Mouse (Mus musculus) hindbrain, embryonic 11.5 days (tissue): ENCODE measurements around the gene Hapln4. TPM values are rescaled to one million over a fixed set of nuclear protein-coding genes. Genes with fewer than 3 reads are reported as not detected.

Source experiments
- ATAC-seq: fragments of 200-750 bp; cut with Nextera tagmentation; 2 replicates; pipeline ENCODE4 v1.8.0; 2017; ENCODE audit warnings: mild to moderate bottlenecking, moderate TSS enrichment, moderate library complexity; ENCODE audit not compliant: low FRiP score
- DNase-seq: peaks from one replicate; pipeline ENCODE4 v3.0.0-alpha.2; 2015; ENCODE audit warnings: low spot score
- H3K27ac ChIP-seq: fragments of 300-500 bp; sonication (generic); 2 replicates; pipeline ENCODE4 v1.5.1; 2014; ENCODE audit warnings: mild to moderate bottlenecking, low read depth, low read length
- H3K27me3 ChIP-seq: fragments of 300-500 bp; sonication (generic); 2 replicates; pipeline ENCODE4 v1.6.1; 2014; ENCODE audit warnings: mild to moderate bottlenecking, low read length, moderate library complexity, mixed read lengths; ENCODE audit not compliant: control insufficient read depth, insufficient read depth
- H3K36me3 ChIP-seq: fragments of 300-500 bp; sonication (generic); 2 replicates; pipeline ENCODE4 v1.6.1; 2014; ENCODE audit warnings: mild to moderate bottlenecking, low read length, moderate library complexity, mixed read lengths; ENCODE audit not compliant: control insufficient read depth, insufficient read depth
- H3K4me1 ChIP-seq: fragments of 300-500 bp; sonication (generic); replicated peaks from 2 replicates; pipeline ENCODE4 v1.6.1; 2014; ENCODE audit warnings: low read length, mixed read lengths; ENCODE audit not compliant: control insufficient read depth, insufficient read depth
- H3K4me2 ChIP-seq: fragments of 300-500 bp; sonication (generic); replicated peaks from 2 replicates; pipeline ENCODE4 v1.6.1; 2014; ENCODE audit warnings: mild to moderate bottlenecking, low read depth, low read length
- H3K4me3 ChIP-seq: fragments of 300-500 bp; sonication (generic); 2 replicates; pipeline ENCODE4 v1.5.1; 2014; ENCODE audit warnings: low read depth, low read length
- H3K9ac ChIP-seq: fragments of 300-500 bp; sonication (generic); 2 replicates; pipeline ENCODE4 v1.6.1; 2014; ENCODE audit warnings: low read depth, low read length
- H3K9me3 ChIP-seq: fragments of 300-500 bp; sonication (generic); 2 replicates; pipeline ENCODE4 v1.6.1; 2016; ENCODE audit warnings: low read length; ENCODE audit not compliant: control insufficient read depth
- WGBS: fragments of 180-500 bp; shearing (Covaris S2); extraction: QIAGEN DNeasy Blood & Tissue Kit; methylation state at CpG from one replicate; pipeline ENCODE4 v1.1.7; 2014; 5-methylcytosine and 5-hydroxymethylcytosine counted together
- polyA plus RNA-seq: library from polyadenylated mRNA; unstranded; fragments of >200 nt; fragmentation: Nextera tagmentation; extraction: Ambion mirVana; gene quantifications from 2 replicates; pipeline ENCODE4 v1.2.1, GENCODE M21; 2014

Gene Hapln4
- polyA plus RNA-seq, 1 experiment from 2014 or later = not detected

- H3K9me3 ChIP-seq = no peaks in the 10 kb centered on the region; the same call in 1 of the 2 replicates
- H3K4me3 ChIP-seq = no peak overlapping the region
- H3K27me3 ChIP-seq = peaks cover 45% of the 10 kb centered on the region
- no peak for DNase-seq
- H3K4me1 ChIP-seq = no peaks in the 10 kb centered on the region; the same call in none of the 2 replicates
- WGBS = 55% methylated on average over 23 of the region's 23 CpGs
- no peak overlapping the region for H3K9ac ChIP-seq
- no peak overlapping the region for H3K4me2 ChIP-seq
- no peak for ATAC-seq
- peaks cover 13% of the 10 kb centered on the region for H3K36me3 ChIP-seq
- H3K27ac ChIP-seq = no peak overlapping the region
Measured at GRCm38 (mm10) chr8:70111192-70111795, 28.0 kb downstream of the Hapln4 start.

GRCm38 (mm10) chr8:70112401-70113016, 29.3 kb downstream of the Hapln4 start:
- peaks cover 3% of the 10 kb centered on the region for H3K4me1 ChIP-seq
- no peaks in the 10 kb centered on the region; the same call in 1 of the 2 replicates for H3K9me3 ChIP-seq
- DNase-seq = peak; percentile 63
- H3K36me3 ChIP-seq = peaks cover 13% of the 10 kb centered on the region
- H3K27me3 ChIP-seq = peaks cover 49% of the 10 kb centered on the region
- no peak overlapping the region for H3K27ac ChIP-seq
- H3K4me3 ChIP-seq = peak overlapping the region; percentile 6; the same call in 1 of the 2 replicates
- peak; percentile 39; the same call in 1 of the 2 replicates for ATAC-seq
- H3K9ac ChIP-seq = no peak overlapping the region
- peak overlapping the region; percentile 5; the same call in 1 of the 2 replicates for H3K4me2 ChIP-seq
- 6% methylated on average over 43 of the region's 43 CpGs for WGBS

DNA sequence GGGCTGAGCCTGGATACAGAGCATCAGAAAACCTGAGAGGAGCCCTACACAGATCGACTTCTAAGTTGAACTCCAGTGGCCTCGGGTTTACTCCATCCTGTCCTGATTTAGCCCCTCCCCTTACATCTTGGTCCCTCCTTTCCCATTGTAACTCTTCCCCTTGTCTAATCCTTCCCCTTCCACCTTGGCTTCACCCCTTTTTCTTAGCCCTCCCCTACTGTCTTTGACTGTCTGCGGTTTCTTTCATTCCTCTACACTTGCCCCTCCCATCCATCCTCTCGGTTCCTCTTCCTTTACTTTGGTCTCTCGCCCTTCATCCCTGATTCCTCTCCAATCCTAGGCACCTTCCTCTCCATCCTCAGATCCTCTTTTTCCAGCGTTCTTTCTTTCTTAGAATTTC, 31.2 kb downstream of the Hapln4 start:
- H3K9me3 ChIP-seq = no peaks in the 10 kb centered on the region; the same call in 1 of the 2 replicates
- 23% methylated on average over 6 of the region's 6 CpGs for WGBS
- H3K36me3 ChIP-seq = peaks cover 10% of the 10 kb centered on the region
- ATAC-seq (no peak), DNase-seq (no peak)
- H3K4me1 ChIP-seq = peaks cover 4% of the 10 kb centered on the region
- H3K27me3 ChIP-seq = peaks cover 49% of the 10 kb centered on the region
- H3K4me2 ChIP-seq = no peak overlapping the region
- no peak overlapping the region for H3K9ac ChIP-seq
- H3K4me3 ChIP-seq = no peak overlapping the region
- H3K27ac ChIP-seq = no peak overlapping the region

- no peak overlapping the region for H3K4me3 ChIP-seq
- H3K27me3 ChIP-seq = peaks cover 48% of the 10 kb centered on the region
- no peak overlapping the region for H3K27ac ChIP-seq
- 73% methylated on average over 13 of the region's 13 CpGs for WGBS
- no peaks in the 10 kb centered on the region; the same call in 1 of the 2 replicates for H3K9me3 ChIP-seq
- H3K4me2 ChIP-seq = no peak overlapping the region
- H3K36me3 ChIP-seq = peaks cover 10% of the 10 kb centered on the region
- H3K4me1 ChIP-seq = peaks cover 4% of the 10 kb centered on the region
- ATAC-seq (no peak), DNase-seq (no peak)
- no peak overlapping the region for H3K9ac ChIP-seq
Measured at GRCm38 (mm10) chr8:70114892-70115291, 31.6 kb downstream of the Hapln4 start.

DNA sequence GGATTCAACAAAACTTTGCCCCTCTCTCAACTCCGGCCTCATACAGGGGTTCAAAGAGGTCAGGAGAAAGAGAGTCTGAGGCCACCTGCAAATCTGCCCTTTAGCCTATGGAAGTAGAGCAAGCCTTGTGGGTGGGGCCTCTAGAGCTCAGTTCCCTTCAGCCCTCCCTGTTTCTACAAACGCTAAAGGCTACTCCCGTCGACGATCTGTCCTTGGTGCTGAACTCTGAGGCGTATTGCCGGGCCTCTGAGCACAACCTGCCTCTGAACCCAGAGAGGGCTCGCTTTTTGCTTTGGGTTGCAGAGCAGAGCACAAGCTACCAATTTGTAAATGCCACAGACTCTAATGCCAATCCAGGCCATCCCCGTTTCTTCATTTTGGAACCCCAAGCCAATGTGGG, 34.4 kb downstream of the Hapln4 start:
- Histone ChIP-seq H3K36me3 (0 out of 2 replicates have a peak, but pooled peaks cover 2% of the 10 kb centered on the region), H3K9me3 (no peaks in the 10 kb centered on the region; the same call in 1 of the 2 replicates), H3K4me3 (no peak overlapping the region), H3K4me1 (peaks cover 4% of the 10 kb centered on the region), H3K27me3 (peaks cover 36% of the 10 kb centered on the region), H3K4me2 (no peak overlapping the region), H3K9ac (no peak overlapping the region), H3K27ac (no peak overlapping the region)
- ATAC-seq = no peak
- WGBS = 10% methylated on average over 9 of the region's 9 CpGs
- peak; percentile 56 for DNase-seq

GRCm38 (mm10) chr8:70118726-70119700, 35.8 kb downstream of the Hapln4 start:
- Histone ChIP-seq H3K4me2 (peak overlapping the region; percentile 71), H3K4me1 (peaks cover 4% of the 10 kb centered on the region; the same call in 1 of the 2 replicates), H3K36me3 (0 out of 2 replicates have a peak, but pooled peaks cover 2% of the 10 kb centered on the region), H3K9me3 (no peaks in the 10 kb centered on the region; the same call in 1 of the 2 replicates), H3K27ac (peak overlapping the region; percentile 96), H3K9ac (peak overlapping the region; percentile 76), H3K27me3 (peaks cover 23% of the 10 kb centered on the region), H3K4me3 (peak overlapping the region; percentile 50)
- peak; percentile 91 for ATAC-seq
- 7% methylated on average over 17 of the region's 17 CpGs for WGBS
- peak; percentile 86 for DNase-seq

GRCm38 (mm10) chr8:70120667-70121066, 37.4 kb downstream of the Hapln4 start, which contains the start of gene Ncan:
Ncan (minus strand) TSS chr8:70120873.
- peak; percentile 94 for DNase-seq
- H3K36me3 ChIP-seq = no peaks in the 10 kb centered on the region
- peak; percentile 67 for ATAC-seq
- peak within 1 kb of the TSS; percentile 76 for H3K9ac ChIP-seq
- peak within 1 kb of the TSS; percentile 50 for H3K4me3 ChIP-seq
- WGBS = 1% methylated on average over 19 of the region's 19 CpGs
- peaks cover 9% of the 10 kb centered on the region for H3K27me3 ChIP-seq
- peak within 1 kb of the TSS; percentile 96 for H3K27ac ChIP-seq
- peaks cover 4% of the 10 kb centered on the region; the same call in 1 of the 2 replicates for H3K4me1 ChIP-seq
- no peaks in the 10 kb centered on the region for H3K9me3 ChIP-seq
- H3K4me2 ChIP-seq = peak within 1 kb of the TSS; percentile 71

- Histone ChIP-seq H3K27me3 (no peaks in the 10 kb centered on the region), H3K9me3 (no peaks in the 10 kb centered on the region), H3K27ac (no peak overlapping the region), H3K4me3 (no peak overlapping the region), H3K9ac (no peak overlapping the region), H3K4me1 (no peaks in the 10 kb centered on the region), H3K36me3 (no peaks in the 10 kb centered on the region), H3K4me2 (no peak overlapping the region)
- 56% methylated on average over 2 of the region's 2 CpGs for WGBS
- ATAC-seq (no peak), DNase-seq (no peak)
Measured at GRCm38 (mm10) chr8:70122863-70123262, 39.6 kb downstream of the Hapln4 start.
